Mouse (Mus musculus) kidney, adult 2 months (tissue): ENCODE data around the gene Trmt61a.
A peak's percentile ranks its signal among the peaks of the same experiment; 100 is the strongest.

Source experiments
- CTCF ChIP-seq: fragments of 200-500 bp; conservative IDR thresholded peaks from 2 replicates; pipeline ENCODE4 v1.5.1; 2011; ENCODE audit warnings: low read depth, mild to moderate bottlenecking, control low read depth, low read length, moderate library complexity, mixed read lengths; ENCODE audit not compliant: insufficient read depth, insufficient read length
- POLR2A ChIP-seq: fragments of 200-500 bp; IDR thresholded peaks from one replicate; pipeline ENCODE4 v1.6.1; 2011; ENCODE audit warnings: low read depth, low read length, control low read depth

GRCm38 (mm10) chr12:111696239-111696638 is 18.3 kb downstream of the Trmt61a start:
- TF ChIP-seq POLR2A, result no peak
- TF ChIP-seq CTCF, result peak; percentile 88
